Mouse (Mus musculus) liver, embryonic 16.5 days (tissue): ENCODE measurements around the gene Ms4a10. TPM values are rescaled to one million over a fixed set of nuclear protein-coding genes. Genes with fewer than 3 reads are reported as not detected.

Experiments used
- ATAC-seq: fragments of 200-750 bp; cut with Nextera tagmentation; 2 replicates; pipeline ENCODE4 v1.8.0; 2017; ENCODE audit warnings: low read depth, mild to moderate bottlenecking, moderate number of reproducible peaks, moderate library complexity
- H3K27ac ChIP-seq: fragments of 300-500 bp; sonication (generic); 2 replicates; pipeline ENCODE4 v1.5.1; 2014; ENCODE audit warnings: mild to moderate bottlenecking, low read length
- H3K27me3 ChIP-seq: fragments of 300-500 bp; sonication (generic); 2 replicates; pipeline ENCODE4 v1.6.1; 2014; ENCODE audit warnings: low read depth, low read length, mixed read lengths; ENCODE audit not compliant: control insufficient read depth, insufficient read depth
- H3K36me3 ChIP-seq: fragments of 300-500 bp; sonication (generic); 2 replicates; pipeline ENCODE4 v1.6.1; 2014; ENCODE audit warnings: mild to moderate bottlenecking; ENCODE audit not compliant: control insufficient read depth, insufficient read depth
- H3K4me1 ChIP-seq: fragments of 300-500 bp; sonication (generic); 2 replicates; pipeline ENCODE4 v1.6.1; 2014; ENCODE audit warnings: low read depth, low read length, mixed read lengths; ENCODE audit not compliant: control insufficient read depth
- H3K4me2 ChIP-seq: fragments of 300-500 bp; sonication (generic); 2 replicates; pipeline ENCODE4 v1.6.1; 2014; ENCODE audit warnings: low read depth, low read length, mixed read lengths
- H3K4me3 ChIP-seq: fragments of 300-500 bp; sonication (generic); 2 replicates; pipeline ENCODE4 v1.5.1; 2014; ENCODE audit warnings: low read depth, mild to moderate bottlenecking, low read length
- H3K9ac ChIP-seq: fragments of 300-500 bp; sonication (generic); 2 replicates; pipeline ENCODE4 v1.6.1; 2014; ENCODE audit warnings: low read depth, low read length
- H3K9me3 ChIP-seq: fragments of 300-500 bp; sonication (generic); replicated peaks from 2 replicates; pipeline ENCODE4 v1.6.1; 2016; ENCODE audit warnings: low read length; ENCODE audit not compliant: control insufficient read depth
- WGBS: fragments of 180-500 bp; shearing (Covaris S2); extraction: QIAGEN DNeasy Blood & Tissue Kit; methylation state at CpG from one replicate; pipeline ENCODE4 v1.1.7; 2014; ENCODE audit not compliant: insufficient replicate concordance; 5-methylcytosine and 5-hydroxymethylcytosine counted together
- polyA plus RNA-seq: library from polyadenylated mRNA; unstranded; fragments of >200 nt; fragmentation: Nextera tagmentation; extraction: Ambion mirVana; gene quantifications from 2 replicates; pipeline ENCODE4 v1.2.1, GENCODE M21; 2015

The Ms4a10 gene
- polyA plus RNA-seq, 1 experiment from 2014 or later, result 0.31 TPM

DNA sequence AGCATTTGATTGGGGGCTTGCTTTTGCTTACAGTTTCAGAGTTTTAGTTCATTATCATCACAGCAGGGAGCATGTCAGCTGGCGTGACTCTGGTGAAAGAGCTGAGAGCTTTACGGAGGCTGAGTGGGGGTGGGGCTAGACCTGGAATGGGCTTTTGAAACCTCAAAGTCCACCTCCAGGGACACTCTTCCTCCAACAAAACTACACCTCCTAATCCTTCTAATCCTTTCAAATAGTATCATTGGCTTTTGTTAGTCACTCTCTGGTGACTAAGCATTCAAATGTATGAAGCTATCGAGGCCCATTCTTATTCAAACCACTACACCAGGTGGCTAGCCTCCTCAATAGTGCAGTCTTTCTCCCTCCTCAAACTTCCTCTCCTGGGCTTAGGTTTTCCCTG lies 1.8 kb downstream of the Ms4a10 start:
- H3K4me2 ChIP-seq, result no peak overlapping the region
- no peaks in the 10 kb centered on the region for H3K36me3 ChIP-seq
- H3K9ac ChIP-seq, result no peak overlapping the region
- no peaks in the 10 kb centered on the region for H3K27me3 ChIP-seq
- 73% methylated on average over 3 of the region's 3 CpGs for WGBS
- H3K9me3 ChIP-seq, result no peaks in the 10 kb centered on the region
- no peak overlapping the region for H3K27ac ChIP-seq
- H3K4me1 ChIP-seq, result no peaks in the 10 kb centered on the region
- H3K4me3 ChIP-seq, result no peak overlapping the region
- ATAC-seq, result no peak

DNA sequence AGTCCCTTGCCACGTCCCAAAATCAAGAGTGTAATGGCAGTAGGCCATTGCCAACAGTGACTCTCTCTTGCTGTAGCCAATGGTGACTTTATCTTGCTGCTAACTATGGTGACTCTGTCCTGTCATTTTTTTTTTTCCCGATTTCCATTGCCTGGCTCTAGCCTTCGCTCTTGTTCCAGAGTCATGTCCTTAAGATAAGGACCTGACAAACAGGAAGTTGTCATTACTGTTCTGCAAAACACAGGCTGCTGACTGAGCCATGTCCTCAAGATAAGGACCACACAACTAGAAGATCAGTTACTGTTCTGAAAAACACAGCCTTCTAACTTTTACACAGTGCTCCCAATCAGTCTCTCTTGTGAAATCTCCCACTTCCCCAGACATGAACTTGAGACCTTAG lies 4.0 kb downstream of the Ms4a10 start:
- H3K9me3 ChIP-seq, result no peaks in the 10 kb centered on the region
- ATAC-seq, result peak; percentile 5; the same call in 1 of the 2 replicates
- WGBS, result 17% methylated on average over 3 of the region's 3 CpGs

DNA sequence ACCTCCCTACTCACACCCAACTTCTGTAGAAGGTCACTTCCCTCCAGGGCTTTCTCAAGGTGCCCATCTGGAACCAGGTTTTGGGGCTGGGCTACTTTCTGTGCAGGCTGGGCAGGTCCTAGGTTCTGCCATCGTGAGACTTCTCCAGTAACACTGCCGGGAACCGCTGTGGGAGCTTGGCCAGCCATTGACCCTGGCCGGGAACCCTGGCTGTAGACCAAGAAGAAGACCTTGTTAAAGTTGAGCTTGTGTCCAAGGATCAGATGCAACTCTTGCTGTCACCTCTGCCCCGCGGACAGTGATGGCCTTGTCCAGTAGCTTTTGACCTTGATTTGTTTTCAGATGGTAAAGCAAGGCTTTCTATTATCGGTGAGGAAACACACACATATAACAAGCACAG lies 5.9 kb downstream of the Ms4a10 start:
- no peak for ATAC-seq
- no peak overlapping the region for H3K4me2 ChIP-seq
- H3K9me3 ChIP-seq, result no peaks in the 10 kb centered on the region
- no peak overlapping the region for H3K27ac ChIP-seq
- no peak overlapping the region for H3K9ac ChIP-seq
- no peak overlapping the region for H3K4me3 ChIP-seq
- no peaks in the 10 kb centered on the region for H3K27me3 ChIP-seq
- H3K36me3 ChIP-seq, result no peaks in the 10 kb centered on the region
- WGBS, result 57% methylated on average over 7 of the region's 7 CpGs
- H3K4me1 ChIP-seq, result no peaks in the 10 kb centered on the region

More for the DNA sequence above, 4.0 kb downstream of the Ms4a10 start:
- Histone ChIP-seq H3K9ac (no peak overlapping the region), H3K4me2 (no peak overlapping the region), H3K4me3 (no peak overlapping the region), H3K4me1 (no peaks in the 10 kb centered on the region), H3K27me3 (no peaks in the 10 kb centered on the region), H3K36me3 (no peaks in the 10 kb centered on the region), H3K27ac (no peak overlapping the region)

DNA sequence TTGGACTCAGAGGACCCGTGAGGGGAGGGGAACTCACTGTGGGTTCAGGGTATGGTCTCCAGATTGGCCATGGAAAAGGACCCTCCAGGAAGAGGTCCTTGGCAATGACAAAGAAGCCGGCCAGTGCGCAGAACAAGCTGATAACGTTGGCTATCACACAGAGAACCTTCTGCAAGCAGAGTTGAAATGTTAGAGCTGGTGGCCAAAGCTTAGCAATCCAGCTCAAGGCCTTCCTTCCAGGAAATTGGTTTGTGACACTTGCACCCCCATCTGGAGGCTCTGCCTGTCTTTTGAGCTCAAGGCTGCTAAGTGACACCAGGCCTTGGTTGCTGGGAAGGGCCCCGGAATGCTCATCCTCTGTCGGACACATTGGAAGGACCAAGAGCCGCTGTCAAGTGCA lies 8.7 kb downstream of the Ms4a10 start:
- WGBS, result 59% methylated on average over 7 of the region's 7 CpGs
- no peaks in the 10 kb centered on the region for H3K9me3 ChIP-seq
- H3K27me3 ChIP-seq, result no peaks in the 10 kb centered on the region
- H3K4me1 ChIP-seq, result no peaks in the 10 kb centered on the region
- H3K36me3 ChIP-seq, result no peaks in the 10 kb centered on the region
- no peak overlapping the region for H3K4me3 ChIP-seq
- no peak overlapping the region for H3K9ac ChIP-seq
- ATAC-seq, result no peak
- H3K4me2 ChIP-seq, result no peak overlapping the region
- no peak overlapping the region for H3K27ac ChIP-seq

DNA sequence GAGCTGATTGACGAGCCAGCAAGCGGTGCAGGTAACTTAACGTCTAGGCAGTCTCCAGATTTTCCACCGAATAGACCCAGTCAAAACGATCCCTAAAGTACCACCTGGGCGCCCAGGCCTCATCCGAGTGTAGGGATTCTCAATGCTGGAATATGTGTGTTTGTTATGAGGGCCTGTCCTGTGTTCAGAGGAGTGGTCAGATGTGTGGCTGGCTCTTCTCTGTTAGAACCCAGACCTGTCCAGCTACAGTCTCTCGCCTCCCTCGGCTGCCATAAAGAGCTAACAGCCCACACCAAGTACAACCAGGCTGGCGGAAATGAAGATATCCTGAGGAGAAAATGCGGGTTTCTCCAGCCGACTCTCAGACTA lies 14.5 kb downstream of the Ms4a10 start:
- Histone ChIP-seq H3K4me2 (no peak overlapping the region), H3K27me3 (no peaks in the 10 kb centered on the region; the same call in none of the 2 replicates), H3K4me3 (no peak overlapping the region), H3K9me3 (no peaks in the 10 kb centered on the region), H3K36me3 (no peaks in the 10 kb centered on the region), H3K4me1 (no peaks in the 10 kb centered on the region; the same call in 1 of the 2 replicates), H3K9ac (no peak overlapping the region), H3K27ac (no peak overlapping the region)
- no peak for ATAC-seq
- 41% methylated on average over 12 of the region's 12 CpGs for WGBS

DNA sequence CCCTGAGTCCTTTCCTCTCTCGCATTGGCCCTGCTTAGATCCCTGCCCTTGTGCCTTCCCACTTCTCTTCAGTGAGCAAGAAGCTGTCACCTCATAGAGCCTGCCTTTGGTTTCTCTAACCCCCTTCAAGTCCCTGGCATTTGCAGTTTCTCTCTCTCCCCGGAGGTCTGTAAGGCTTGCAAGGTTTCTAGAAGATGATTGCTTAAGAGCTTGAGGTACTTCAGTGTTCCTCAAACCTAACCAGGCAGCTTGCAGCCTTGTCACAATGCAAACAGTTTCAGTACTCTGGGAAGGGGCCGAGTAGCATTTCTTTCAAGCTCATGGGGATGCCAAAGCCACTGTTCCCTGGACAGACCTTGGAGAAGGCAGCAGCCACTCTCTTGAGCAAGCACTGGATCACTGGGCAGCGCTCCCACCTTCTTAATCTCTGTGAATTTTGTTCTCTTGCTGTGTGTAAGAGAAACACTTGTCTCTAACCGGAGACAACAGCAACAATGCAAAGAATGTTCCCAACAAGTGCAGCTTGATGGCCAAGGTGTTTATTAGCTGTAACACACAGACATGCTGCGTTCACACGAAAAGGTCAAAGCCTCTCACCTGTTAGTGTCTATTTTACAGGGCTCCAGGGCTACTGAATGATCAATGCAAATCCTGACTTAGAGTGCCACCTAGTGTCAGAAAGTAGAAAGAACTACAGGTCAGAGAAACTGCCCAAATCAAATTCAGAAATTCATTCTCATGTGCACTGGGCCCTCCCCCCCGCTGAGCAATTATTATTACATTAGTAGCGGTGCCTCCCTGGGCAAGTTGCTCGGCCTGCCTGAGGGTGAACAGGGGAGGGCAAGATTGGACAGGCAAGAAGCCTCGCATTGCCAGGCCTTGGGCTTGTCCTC lies 15.1 kb downstream of the Ms4a10 start:
- Histone ChIP-seq H3K36me3 (no peaks in the 10 kb centered on the region), H3K27ac (no peak overlapping the region), H3K4me3 (no peak overlapping the region), H3K9me3 (no peaks in the 10 kb centered on the region), H3K4me2 (no peak overlapping the region), H3K4me1 (no peaks in the 10 kb centered on the region; the same call in 1 of the 2 replicates), H3K27me3 (no peaks in the 10 kb centered on the region; the same call in none of the 2 replicates), H3K9ac (no peak overlapping the region)
- WGBS, result 30% methylated on average over 11 of the region's 11 CpGs
- ATAC-seq, result peak; percentile 51

DNA sequence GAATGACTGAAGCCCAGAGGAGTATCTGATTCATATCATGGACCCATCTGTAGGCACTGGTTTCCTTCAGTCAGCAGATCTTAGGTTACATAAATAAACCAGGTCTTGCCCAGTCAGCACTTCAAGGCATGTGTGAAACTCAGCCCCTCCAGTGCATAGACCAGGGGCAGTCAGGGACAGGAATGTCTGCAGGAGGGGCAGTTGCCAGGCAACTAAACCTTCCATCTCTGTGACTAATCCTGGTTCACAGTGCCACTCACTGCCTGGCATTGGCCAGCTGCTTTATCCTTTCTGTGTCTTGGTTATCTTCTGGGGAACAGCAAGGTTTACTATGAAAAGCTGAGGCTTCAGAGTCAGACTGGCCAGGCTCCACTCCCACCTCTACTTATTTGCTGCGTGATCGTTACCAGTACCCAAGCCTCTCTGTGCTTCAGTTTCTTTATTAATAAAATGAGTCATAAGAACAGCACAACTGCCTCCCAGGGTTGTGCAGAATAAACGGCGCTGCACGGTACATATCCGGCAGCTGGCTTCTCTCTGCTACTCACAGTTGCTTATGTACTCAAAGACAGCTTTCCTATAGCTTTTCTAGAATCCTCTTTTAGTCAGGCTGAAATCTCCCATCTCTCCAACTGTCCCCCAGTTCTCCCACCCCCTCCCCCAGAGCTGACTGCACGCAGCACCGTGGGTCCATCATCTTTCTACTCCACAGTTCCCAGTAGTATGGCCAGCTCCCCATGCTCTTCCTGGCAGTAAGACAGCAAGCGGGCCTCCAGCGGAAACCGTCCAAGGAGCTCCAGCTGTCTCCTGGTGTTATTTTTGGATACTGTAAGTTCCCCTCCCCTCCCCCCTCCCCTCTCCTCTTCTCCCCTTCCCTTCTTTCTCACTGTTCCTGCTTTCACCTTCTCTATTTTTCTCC lies 22.2 kb downstream of the Ms4a10 start:
- no peak for ATAC-seq

DNA sequence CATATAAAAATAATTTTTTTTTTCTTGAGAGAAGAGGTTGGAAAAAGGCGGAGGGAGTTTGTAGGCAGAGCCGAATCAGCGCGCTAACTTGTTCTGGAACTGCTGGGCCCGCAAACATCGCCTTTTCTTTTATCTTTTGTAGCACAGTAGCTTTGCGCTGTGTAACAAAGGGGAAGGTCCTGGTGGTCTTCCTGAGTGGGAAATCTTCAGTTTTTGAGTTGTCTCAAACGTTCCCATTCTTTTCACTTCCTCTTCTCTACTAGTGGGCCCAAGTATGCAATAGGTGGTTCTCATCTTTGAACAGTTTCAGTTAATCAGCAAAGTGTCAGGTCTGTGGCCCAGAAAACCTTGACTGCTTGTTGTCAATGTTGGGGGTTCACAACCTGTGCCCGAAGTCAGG lies 24.9 kb downstream of the Ms4a10 start:
- peak overlapping the region; percentile 18; the same call in 1 of the 2 replicates for H3K9ac ChIP-seq
- H3K4me3 ChIP-seq, result peak overlapping the region; percentile 77

More for the DNA sequence above, 22.2 kb downstream of the Ms4a10 start:
- Histone ChIP-seq H3K4me2 (no peak overlapping the region), H3K4me3 (no peak overlapping the region), H3K36me3 (no peaks in the 10 kb centered on the region), H3K27me3 (no peaks in the 10 kb centered on the region; the same call in 1 of the 2 replicates), H3K9me3 (no peaks in the 10 kb centered on the region), H3K4me1 (peaks cover 16% of the 10 kb centered on the region), H3K9ac (no peak overlapping the region), H3K27ac (no peak overlapping the region)
- WGBS, result 57% methylated on average over 11 of the region's 11 CpGs

More for the DNA sequence above, 24.9 kb downstream of the Ms4a10 start:
- peaks cover 3% of the 10 kb centered on the region for H3K36me3 ChIP-seq
- WGBS, result 24% methylated on average over 9 of the region's 9 CpGs
- peaks cover 25% of the 10 kb centered on the region for H3K4me1 ChIP-seq
- ATAC-seq, result no peak
- H3K27me3 ChIP-seq, result no peaks in the 10 kb centered on the region
- peak overlapping the region; percentile 4; the same call in 1 of the 2 replicates for H3K27ac ChIP-seq
- H3K9me3 ChIP-seq, result no peaks in the 10 kb centered on the region
- peak overlapping the region; percentile 90 for H3K4me2 ChIP-seq
